Mouse (Mus musculus): ENCODE measurements around the gene Fignl2. TPM values are rescaled to one million over a fixed set of nuclear protein-coding genes. Genes with fewer than 3 reads are reported as not detected.

Gene Fignl2
- polyA plus RNA-seq, 1 experiment from 2014 or later, result 0.81 TPM

DNA sequence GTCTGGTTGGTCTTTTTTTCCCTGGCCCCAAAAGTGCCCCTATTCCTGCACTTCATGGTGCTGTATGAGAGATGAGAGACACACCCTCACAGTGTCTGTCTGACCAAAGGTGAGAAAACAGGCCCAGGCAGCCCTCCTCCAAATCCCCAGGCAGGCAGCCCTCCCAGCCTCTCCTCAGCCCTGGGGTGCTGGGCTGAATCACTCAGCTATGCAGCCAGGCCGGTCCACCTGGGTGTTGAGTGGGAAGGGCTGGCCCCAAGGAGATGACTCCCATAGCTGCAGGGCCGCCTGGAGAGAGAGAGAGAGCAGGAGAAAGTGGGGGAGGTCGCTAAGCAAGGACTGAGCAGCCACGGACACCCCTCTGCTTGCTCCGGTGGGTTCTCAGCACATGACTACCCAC lies 7.6 kb downstream of the Fignl2 start:
- Histone ChIP-seq H3K4me3 (ENCODE audit: low read depth, low read length) (no peak overlapping the region), H3K36me3 (replicated peaks; ENCODE audit: control insufficient read depth, insufficient read depth, low read depth, low read length) (no peaks in the 10 kb centered on the region), H3K27ac (replicated peaks; ENCODE audit: low read depth, low read length) (0 out of 2 replicates have a peak overlapping the region, but pooled peaks have one; percentile 63), H3K4me1 (ENCODE audit: control insufficient read depth, insufficient read depth, low read length) (peaks cover 27% of the 10 kb centered on the region), H3K4me2 (ENCODE audit: low read depth, low read length) (no peak overlapping the region), H3K9ac (replicated peaks; ENCODE audit: low read length) (no peak overlapping the region), H3K9me3 (replicated peaks; ENCODE audit: control insufficient read depth, low read length) (no peaks in the 10 kb centered on the region), H3K27me3 (ENCODE audit: control insufficient read depth, insufficient read depth, low read length) (no peaks in the 10 kb centered on the region)
- DNase-seq (ENCODE audit: low spot score), result peak; percentile 51
- ATAC-seq (replicated peaks; ENCODE audit: insufficient number of reproducible peaks, low FRiP score, low TSS enrichment, low read depth), result no peak
- WGBS, result 34% methylated on average over 5 of the region's 5 CpGs

GRCm38 (mm10) chr15:101069641-101070190 lies 8.7 kb downstream of the Fignl2 start:
- Histone ChIP-seq H3K36me3 (replicated peaks; ENCODE audit: control insufficient read depth, insufficient read depth, low read depth, low read length) (no peaks in the 10 kb centered on the region; the same call in 1 of the 2 replicates), H3K4me1 (ENCODE audit: control insufficient read depth, insufficient read depth, low read length) (peaks cover 20% of the 10 kb centered on the region), H3K4me3 (ENCODE audit: low read depth, low read length) (no peak overlapping the region), H3K4me2 (ENCODE audit: low read depth, low read length) (no peak overlapping the region), H3K27me3 (ENCODE audit: control insufficient read depth, insufficient read depth, low read length) (no peaks in the 10 kb centered on the region), H3K9me3 (replicated peaks; ENCODE audit: control insufficient read depth, low read length) (no peaks in the 10 kb centered on the region), H3K9ac (replicated peaks; ENCODE audit: low read length) (no peak overlapping the region; the same call in 1 of the 2 replicates), H3K27ac (replicated peaks; ENCODE audit: low read depth, low read length) (peak overlapping the region; percentile 63)
- DNase-seq (ENCODE audit: low spot score), result no peak
- no peak for ATAC-seq (replicated peaks; ENCODE audit: insufficient number of reproducible peaks, low FRiP score, low TSS enrichment, low read depth)
- 41% methylated on average over 9 of the region's 9 CpGs for whole genome bisulfite sequencing

DNA sequence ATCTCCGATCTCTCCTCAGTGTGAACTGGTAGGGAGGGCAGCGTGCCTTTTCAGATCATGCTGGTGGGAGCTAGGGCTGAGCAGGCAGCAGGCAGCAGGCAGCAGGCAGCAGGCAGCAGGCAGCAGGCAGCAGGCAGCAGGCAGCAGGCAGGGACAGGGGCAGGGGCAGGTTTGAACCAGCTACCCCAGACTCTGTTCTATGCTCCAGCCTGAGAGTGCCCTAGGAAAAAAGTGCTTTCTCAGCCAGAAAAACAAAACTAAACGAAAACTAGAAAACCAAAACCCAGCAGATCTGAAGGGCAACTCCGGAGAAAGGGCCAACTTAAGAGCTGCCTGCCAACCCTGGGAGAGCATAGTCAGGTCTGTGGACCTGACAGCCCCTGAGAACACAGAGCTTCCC lies 9.7 kb downstream of the Fignl2 start:
- Histone ChIP-seq H3K27ac (replicated peaks; ENCODE audit: low read depth, low read length) (no peak overlapping the region), H3K9ac (replicated peaks; ENCODE audit: low read length) (no peak overlapping the region), H3K27me3 (ENCODE audit: control insufficient read depth, insufficient read depth, low read length) (no peaks in the 10 kb centered on the region), H3K4me2 (ENCODE audit: low read depth, low read length) (no peak overlapping the region), H3K9me3 (replicated peaks; ENCODE audit: control insufficient read depth, low read length) (no peaks in the 10 kb centered on the region), H3K36me3 (replicated peaks; ENCODE audit: control insufficient read depth, insufficient read depth, low read depth, low read length) (no peaks in the 10 kb centered on the region; the same call in 1 of the 2 replicates), H3K4me3 (ENCODE audit: low read depth, low read length) (no peak overlapping the region), H3K4me1 (ENCODE audit: control insufficient read depth, insufficient read depth, low read length) (peaks cover 20% of the 10 kb centered on the region)
- DNase-seq (ENCODE audit: low spot score), result no peak
- WGBS, result 59% methylated on average over 4 of the region's 4 CpGs
- ATAC-seq (replicated peaks; ENCODE audit: insufficient number of reproducible peaks, low FRiP score, low TSS enrichment, low read depth), result no peak

- Histone ChIP-seq H3K27ac (replicated peaks; ENCODE audit: low read depth, low read length) (peak overlapping the region; percentile 70; the same call in 1 of the 2 replicates), H3K4me3 (ENCODE audit: low read depth, low read length) (no peak overlapping the region), H3K4me2 (ENCODE audit: low read depth, low read length) (no peak overlapping the region), H3K9ac (replicated peaks; ENCODE audit: low read length) (no peak overlapping the region), H3K36me3 (replicated peaks; ENCODE audit: control insufficient read depth, insufficient read depth, low read depth, low read length) (no peaks in the 10 kb centered on the region; the same call in 1 of the 2 replicates), H3K27me3 (ENCODE audit: control insufficient read depth, insufficient read depth, low read length) (no peaks in the 10 kb centered on the region), H3K4me1 (ENCODE audit: control insufficient read depth, insufficient read depth, low read length) (peaks cover 20% of the 10 kb centered on the region), H3K9me3 (replicated peaks; ENCODE audit: control insufficient read depth, low read length) (no peaks in the 10 kb centered on the region)
- no peak for DNase-seq (ENCODE audit: low spot score)
- no peak for ATAC-seq (replicated peaks; ENCODE audit: insufficient number of reproducible peaks, low FRiP score, low TSS enrichment, low read depth)
- 25% methylated on average over 3 of the region's 3 CpGs for WGBS
Observed at GRCm38 (mm10) chr15:101068029-101068428, 10.3 kb downstream of the Fignl2 start.

- Histone ChIP-seq H3K36me3 (replicated peaks; ENCODE audit: control insufficient read depth, insufficient read depth, low read depth, low read length) (no peaks in the 10 kb centered on the region; the same call in 1 of the 2 replicates), H3K27ac (replicated peaks; ENCODE audit: low read depth, low read length) (peak overlapping the region; percentile 70), H3K4me3 (ENCODE audit: low read depth, low read length) (no peak overlapping the region), H3K4me2 (ENCODE audit: low read depth, low read length) (no peak overlapping the region), H3K27me3 (ENCODE audit: control insufficient read depth, insufficient read depth, low read length) (no peaks in the 10 kb centered on the region), H3K9ac (replicated peaks; ENCODE audit: low read length) (peak overlapping the region; percentile 22; the same call in 1 of the 2 replicates), H3K4me1 (ENCODE audit: control insufficient read depth, insufficient read depth, low read length) (peaks cover 20% of the 10 kb centered on the region), H3K9me3 (replicated peaks; ENCODE audit: control insufficient read depth, low read length) (no peaks in the 10 kb centered on the region)
- no peak for ATAC-seq (replicated peaks; ENCODE audit: insufficient number of reproducible peaks, low FRiP score, low TSS enrichment, low read depth)
- DNase-seq (ENCODE audit: low spot score), result no peak
- 12% methylated on average over 7 of the region's 9 CpGs for WGBS
Observed at GRCm38 (mm10) chr15:101066920-101067696, 11.3 kb downstream of the Fignl2 start.

DNA sequence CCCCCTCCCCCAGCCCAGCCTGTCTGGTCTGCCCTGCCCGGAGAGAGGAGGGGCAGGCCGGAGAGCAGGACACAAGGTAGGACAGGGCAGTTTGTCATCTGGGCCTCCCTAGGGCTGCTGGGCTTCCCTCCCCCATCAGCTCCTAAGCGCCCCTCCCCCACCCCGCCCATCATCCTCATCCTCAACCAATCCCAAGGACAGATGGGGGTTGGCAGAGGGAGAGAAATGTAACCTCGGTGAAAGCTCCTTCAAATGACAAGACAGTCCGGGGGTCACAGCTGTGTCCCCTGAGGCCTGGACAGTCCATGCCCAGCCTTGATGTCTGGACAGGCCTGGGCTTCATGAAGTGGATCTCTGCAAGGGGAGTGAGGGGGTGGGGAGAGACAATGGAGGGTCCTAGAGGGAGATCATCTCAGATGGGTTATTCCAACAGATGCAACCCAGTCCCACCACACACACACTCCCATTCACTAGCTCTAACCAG lies 12.0 kb downstream of the Fignl2 start:
- H3K4me2 ChIP-seq (ENCODE audit: low read depth, low read length), result no peak overlapping the region
- peaks cover 19% of the 10 kb centered on the region for H3K4me1 ChIP-seq (ENCODE audit: control insufficient read depth, insufficient read depth, low read length)
- no peak overlapping the region for H3K9ac ChIP-seq (replicated peaks; ENCODE audit: low read length)
- H3K4me3 ChIP-seq (ENCODE audit: low read depth, low read length), result no peak overlapping the region
- H3K36me3 ChIP-seq (replicated peaks; ENCODE audit: control insufficient read depth, insufficient read depth, low read depth, low read length), result no peaks in the 10 kb centered on the region; the same call in 1 of the 2 replicates
- 3% methylated on average over 6 of the region's 6 CpGs for WGBS
- DNase-seq (ENCODE audit: low spot score) (no peak), ATAC-seq (replicated peaks; ENCODE audit: insufficient number of reproducible peaks, low FRiP score, low TSS enrichment, low read depth) (peak; percentile 58)
- H3K27me3 ChIP-seq (ENCODE audit: control insufficient read depth, insufficient read depth, low read length), result no peaks in the 10 kb centered on the region
- H3K27ac ChIP-seq (replicated peaks; ENCODE audit: low read depth, low read length), result peak overlapping the region; percentile 70; the same call in 1 of the 2 replicates
- H3K9me3 ChIP-seq (replicated peaks; ENCODE audit: control insufficient read depth, low read length), result no peaks in the 10 kb centered on the region

DNA sequence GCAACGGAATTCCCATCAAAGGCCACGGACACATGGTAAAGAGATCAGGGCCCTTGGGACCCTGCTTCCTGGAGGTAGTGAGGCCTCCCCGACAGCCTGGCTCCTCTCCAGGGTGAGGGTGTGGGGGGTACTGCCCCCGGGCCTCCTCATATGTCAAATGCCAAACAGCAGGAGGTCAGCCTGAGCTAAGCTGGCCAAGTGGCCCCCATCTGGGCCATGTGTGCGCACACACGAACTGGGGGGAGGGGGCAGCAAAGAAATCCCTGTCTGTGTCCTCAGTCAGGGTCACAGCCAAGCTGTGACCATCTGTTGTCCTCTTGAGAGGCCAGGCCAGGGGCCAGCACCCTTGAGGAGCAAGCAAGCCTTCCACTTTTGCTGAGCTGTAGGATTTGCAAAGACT lies 13.3 kb downstream of the Fignl2 start:
- H3K9ac ChIP-seq (replicated peaks; ENCODE audit: low read length), result peak overlapping the region; percentile 8; the same call in 1 of the 2 replicates
- no peaks in the 10 kb centered on the region for H3K9me3 ChIP-seq (replicated peaks; ENCODE audit: control insufficient read depth, low read length)
- H3K4me1 ChIP-seq (ENCODE audit: control insufficient read depth, insufficient read depth, low read length), result peaks cover 9% of the 10 kb centered on the region
- H3K36me3 ChIP-seq (replicated peaks; ENCODE audit: control insufficient read depth, insufficient read depth, low read depth, low read length), result no peaks in the 10 kb centered on the region; the same call in 1 of the 2 replicates
- no peaks in the 10 kb centered on the region for H3K27me3 ChIP-seq (ENCODE audit: control insufficient read depth, insufficient read depth, low read length)
- ATAC-seq (replicated peaks; ENCODE audit: insufficient number of reproducible peaks, low FRiP score, low TSS enrichment, low read depth), result no peak
- no peak overlapping the region for H3K27ac ChIP-seq (replicated peaks; ENCODE audit: low read depth, low read length)
- no peak overlapping the region for H3K4me3 ChIP-seq (ENCODE audit: low read depth, low read length)
- 19% methylated on average over 6 of the region's 6 CpGs for WGBS
- no peak overlapping the region for H3K4me2 ChIP-seq (ENCODE audit: low read depth, low read length)
- DNase-seq (ENCODE audit: low spot score), result no peak
